Comparison of ENCODE assay signal across 8 mouse cellular contexts in the genomic region with DNA sequence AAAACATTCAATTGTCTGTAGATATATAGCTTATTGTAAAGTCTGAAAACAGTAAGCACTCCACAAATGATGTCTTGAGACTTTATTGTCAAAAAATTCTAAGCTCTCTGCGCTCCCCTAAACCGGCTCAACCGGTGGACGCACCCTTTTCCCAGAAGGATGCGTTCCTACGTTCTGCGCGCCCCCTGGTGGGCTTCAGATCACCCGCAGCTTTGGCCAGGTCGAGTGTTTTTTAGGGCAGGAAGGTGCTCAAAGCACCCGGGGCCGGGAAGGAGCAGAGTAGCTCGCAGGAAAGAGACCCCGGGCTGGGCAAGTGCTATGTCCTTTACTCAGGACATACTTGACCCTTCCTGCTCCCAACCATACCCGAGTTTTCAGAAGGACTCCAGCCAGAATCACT. TPM values are rescaled to one million over a fixed set of nuclear protein-coding genes. Genes with fewer than 3 reads are reported as not detected.
DNase-seq lines count a peak whose midpoint lies in the region; ATAC-seq and TF ChIP-seq lines count a peak whose summit lies in the region.

No protein-coding gene starts in this region.

- peak; percentile 64 for ATAC-seq in forebrain, postnatal 0 days
- ATAC-seq in lung, embryonic 14.5 days (ENCODE audit: insufficient read depth): peak; percentile 72
- ATAC-seq in neural tube, embryonic 15.5 days (ENCODE audit: low FRiP score): peak; percentile 48

- in situ Hi-C loops in ES-E14 (cut with MboI; ENCODE audit: low sequenced_read_pairs in 2 of 2, unreplicated experiment in 2 of 2): no loop called here

- H3K27me3 ChIP-seq in cerebellum, adult 2 months (ENCODE audit: control insufficient read depth, insufficient read depth, low read length): no peaks in the 10 kb centered on the region
- H3K27me3 ChIP-seq in forebrain, postnatal 0 days (ENCODE audit: insufficient read depth, low read length): no peaks in the 10 kb centered on the region; the same call in 1 of the 2 replicates
- H3K27me3 ChIP-seq in lung, embryonic 14.5 days (ENCODE audit: insufficient read depth, low read length): no peaks in the 10 kb centered on the region
- H3K27me3 ChIP-seq in neural tube, embryonic 15.5 days (replicated peaks): peaks cover 20% of the 10 kb centered on the region

- peaks cover 12% of the 10 kb centered on the region for H3K36me3 ChIP-seq in ES-E14 (ENCODE audit: control insufficient read depth, insufficient read depth, low read length, poor library complexity, severe bottlenecking)
- H3K36me3 ChIP-seq in forebrain, postnatal 0 days (ENCODE audit: insufficient read depth): no peaks in the 10 kb centered on the region
- no peaks in the 10 kb centered on the region for H3K36me3 ChIP-seq in lung, embryonic 14.5 days (ENCODE audit: insufficient read depth)
- H3K36me3 ChIP-seq in neural tube, embryonic 15.5 days: peaks cover 4% of the 10 kb centered on the region; the same call in 1 of the 2 replicates

- peak overlapping the region; percentile 75 to 86 for H3K4me3 ChIP-seq in ES-E14 (ENCODE audit: insufficient read depth in 1 of 2, low read depth in 1 of 2, low read length in 2 of 2, poor library complexity in 1 of 2, severe bottlenecking in 1 of 2)
- peak overlapping the region; percentile 58 for H3K4me3 ChIP-seq in cerebellum, adult 2 months (replicated peaks; ENCODE audit: insufficient read depth, low read depth, low read length)
- peak overlapping the region; percentile 69 for H3K4me3 ChIP-seq in forebrain, postnatal 0 days (ENCODE audit: low read depth, low read length)
- H3K4me3 ChIP-seq in lung, embryonic 14.5 days (ENCODE audit: low read depth, low read length): peak overlapping the region; percentile 54
- H3K4me3 ChIP-seq in neural tube, embryonic 15.5 days (replicated peaks): peak overlapping the region; percentile 72

- intact Hi-C loops in heart, postnatal 36 days (cut with DNase I): loop anchor here (1.0 kb wide), 1 partner anchor 15 kb away; no protein-coding TSS in a partner anchor

- peak; percentile 75 for TF ChIP-seq CTCF in cerebellum, adult 2 months (IDR thresholded peaks at IDR 0.05; ENCODE audit: borderline replicate concordance, insufficient read depth, low read depth, low read length)
- peak; percentile 89 for TF ChIP-seq CTCF in forebrain, postnatal 0 days (IDR thresholded peaks at IDR 0.05; ENCODE audit: low read depth)
- peak; percentile 94 for TF ChIP-seq CTCF in lung, embryonic 14.5 days (IDR thresholded peaks at IDR 0.05; ENCODE audit: low read depth)

- peak overlapping the region; percentile 89 for H3K9ac ChIP-seq in ES-E14 (ENCODE audit: insufficient read depth, low read depth, low read length, poor library complexity, severe bottlenecking)
- peak overlapping the region; percentile 85 for H3K9ac ChIP-seq in forebrain, postnatal 0 days
- peak overlapping the region; percentile 67 for H3K9ac ChIP-seq in lung, embryonic 14.5 days
- H3K9ac ChIP-seq in neural tube, embryonic 15.5 days (replicated peaks): peak overlapping the region; percentile 59

- no peak for TF ChIP-seq POLR2A in cerebellum, adult 2 months (IDR thresholded peaks at IDR 0.05; ENCODE audit: borderline replicate concordance, insufficient read depth, low read length)

- H3K4me2 ChIP-seq in forebrain, postnatal 0 days (ENCODE audit: low read depth): peak overlapping the region; percentile 92
- peak overlapping the region; percentile 98 for H3K4me2 ChIP-seq in lung, embryonic 14.5 days
- H3K4me2 ChIP-seq in neural tube, embryonic 15.5 days: peak overlapping the region; percentile 93

- WGBS in cerebellum, adult 2 months: 2% methylated on average over 15 of the region's 15 CpGs
- WGBS in forebrain, postnatal 0 days: 0% methylated on average over 15 of the region's 15 CpGs
- 0% methylated on average over 15 of the region's 15 CpGs for WGBS in lung, embryonic 14.5 days
- WGBS in neural tube, embryonic 15.5 days: under 1% methylated on average over 15 of the region's 15 CpGs

- H3K9me3 ChIP-seq in ES-E14 (ENCODE audit: control insufficient read depth, insufficient read depth, low read depth, low read length): no peaks in the 10 kb centered on the region
- no peaks in the 10 kb centered on the region for H3K9me3 ChIP-seq in forebrain, postnatal 0 days (ENCODE audit: low read length)
- H3K9me3 ChIP-seq in lung, embryonic 14.5 days (ENCODE audit: low read depth, low read length): no peaks in the 10 kb centered on the region
- no peaks in the 10 kb centered on the region for H3K9me3 ChIP-seq in neural tube, embryonic 15.5 days (replicated peaks)

- H3K27ac ChIP-seq in ES-E14 (ENCODE audit: insufficient read depth, low read depth, low read length, poor library complexity, severe bottlenecking): peak overlapping the region; percentile 91
- peak overlapping the region; percentile 21; the same call in 1 of the 2 replicates for H3K27ac ChIP-seq in cerebellum, adult 2 months (ENCODE audit: insufficient read depth, low read length)
- H3K27ac ChIP-seq in forebrain, postnatal 0 days (ENCODE audit: low read depth, low read length): peak overlapping the region; percentile 87
- peak overlapping the region; percentile 80 for H3K27ac ChIP-seq in lung, embryonic 14.5 days (ENCODE audit: low read depth)
- H3K27ac ChIP-seq in neural tube, embryonic 15.5 days (replicated peaks): peak overlapping the region; percentile 89

- no peak for DNase-seq in ES-E14 (ENCODE audit: low read depth, low spot score)
- DNase-seq in cerebellum, adult 2 months: peak; percentile 88 to 93
- peak; percentile 94 for DNase-seq in forebrain, postnatal 0 days
- peak; percentile 95 to 97 for DNase-seq in heart, postnatal 36 days
- peak; percentile 83 to 87 for DNase-seq in layer of hippocampus, adult 8-10 months (ENCODE audit: low spot score in 2 of 2)
- peak; percentile 98 for DNase-seq in lung, embryonic 14.5 days
- peak; percentile 87 for DNase-seq in testis, postnatal 14 days (ENCODE audit: low spot score)

- peaks cover 9 to 11% of the 10 kb centered on the region in 2 experiments for H3K4me1 ChIP-seq in ES-E14 (ENCODE audit: control insufficient read depth in 2 of 2, insufficient read depth in 2 of 2, low read length in 2 of 2, poor library complexity in 1 of 2)
- H3K4me1 ChIP-seq in cerebellum, adult 2 months (ENCODE audit: control insufficient read depth, insufficient read depth, low read length): peaks cover 5% of the 10 kb centered on the region; the same call in 1 of the 2 replicates
- H3K4me1 ChIP-seq in forebrain, postnatal 0 days (ENCODE audit: insufficient read depth): peaks cover 18% of the 10 kb centered on the region
- peaks cover 19% of the 10 kb centered on the region for H3K4me1 ChIP-seq in lung, embryonic 14.5 days (ENCODE audit: insufficient read depth)
- H3K4me1 ChIP-seq in neural tube, embryonic 15.5 days: peaks cover 41% of the 10 kb centered on the region

RNA-seq across cellular contexts. Expression of a gene that starts 0.6 kb away (rescaled TPM):
- 28.6 and 52.9 TPM in 2 replicates for total RNA-seq in ES-E14 (2012; rRNA removed)
- 14.1 and 14.2 TPM in 2 replicates for polyA plus RNA-seq in cerebellum, adult 2 months (2012; rRNA removed)
- 30.3 and 32.5 TPM in 2 replicates for total RNA-seq in forebrain, postnatal 0 days (2014; rRNA removed)
- polyA plus RNA-seq in forebrain, postnatal 0 days (2015; fragmentation: Nextera tagmentation; extraction: Ambion mirVana): 22.6 and 28.7 TPM in 2 replicates
- total RNA-seq in heart, postnatal 36 days (2021): 1 to 10 TPM; 2.7 to 2.9 TPM
- 10 to 100 TPM; 10.9 to 11.6 (median 11.3) TPM for total RNA-seq in layer of hippocampus, adult 8-10 months (2022)
- polyA plus RNA-seq in lung, embryonic 14.5 days (2014; fragmentation: Nextera tagmentation; extraction: Ambion mirVana): 15.2 and 18.0 TPM in 2 replicates
- 33.9 and 37.2 TPM in 2 replicates for polyA plus RNA-seq in neural tube, embryonic 15.5 days (2015; fragmentation: Nextera tagmentation; extraction: Ambion mirVana)

RNA-seq across cellular contexts. Expression of a gene that starts 11.3 kb away (rescaled TPM):
- total RNA-seq in ES-E14 (2012; rRNA removed): 53.8 and 57.6 TPM in 2 replicates
- 12.8 and 13.5 TPM in 2 replicates for polyA plus RNA-seq in cerebellum, adult 2 months (2012; rRNA removed)
- 21.9 and 22.2 TPM in 2 replicates for total RNA-seq in forebrain, postnatal 0 days (2014; rRNA removed)
- 10.1 and 15.9 TPM in 2 replicates for polyA plus RNA-seq in forebrain, postnatal 0 days (2015; fragmentation: Nextera tagmentation; extraction: Ambion mirVana)
- total RNA-seq in heart, postnatal 36 days (2021): 10 to 100 TPM; 14.9 to 26.9 TPM
- 10 to 100 TPM; 61.1 to 79.5 (median 75.6) TPM for total RNA-seq in layer of hippocampus, adult 8-10 months (2022)
- polyA plus RNA-seq in lung, embryonic 14.5 days (2014; fragmentation: Nextera tagmentation; extraction: Ambion mirVana): 12.8 and 15.4 TPM in 2 replicates
- polyA plus RNA-seq in neural tube, embryonic 15.5 days (2015; fragmentation: Nextera tagmentation; extraction: Ambion mirVana): 9.4 and 15.1 TPM in 2 replicates

RNA-seq across cellular contexts. Expression of a gene that starts 20.2 kb away (rescaled TPM):
- total RNA-seq in ES-E14 (2012; rRNA removed): 160 and 174 TPM in 2 replicates
- 58.7 and 61.5 TPM in 2 replicates for polyA plus RNA-seq in cerebellum, adult 2 months (2012; rRNA removed)
- 39.8 and 42.7 TPM in 2 replicates for total RNA-seq in forebrain, postnatal 0 days (2014; rRNA removed)
- 52.2 and 56.3 TPM in 2 replicates for polyA plus RNA-seq in forebrain, postnatal 0 days (2015; fragmentation: Nextera tagmentation; extraction: Ambion mirVana)
- total RNA-seq in heart, postnatal 36 days (2021): 10 to 100 TPM; 48.6 to 56.7 TPM
- total RNA-seq in layer of hippocampus, adult 8-10 months (2022): 10 to 100 TPM; 36.2 to 46.2 (median 41.2) TPM
- 117 and 121 TPM in 2 replicates for polyA plus RNA-seq in lung, embryonic 14.5 days (2014; fragmentation: Nextera tagmentation; extraction: Ambion mirVana)
- 55.0 and 81.5 TPM in 2 replicates for polyA plus RNA-seq in neural tube, embryonic 15.5 days (2015; fragmentation: Nextera tagmentation; extraction: Ambion mirVana)

RNA-seq across cellular contexts. Expression of a gene that starts 20.4 kb away (rescaled TPM):
- total RNA-seq in ES-E14 (2012; rRNA removed): 259 and 328 TPM in 2 replicates
- 345 and 351 TPM in 2 replicates for polyA plus RNA-seq in cerebellum, adult 2 months (2012; rRNA removed)
- 814 and 983 TPM in 2 replicates for total RNA-seq in forebrain, postnatal 0 days (2014; rRNA removed)
- polyA plus RNA-seq in forebrain, postnatal 0 days (2015; fragmentation: Nextera tagmentation; extraction: Ambion mirVana): 974 and 1,110 TPM in 2 replicates
- total RNA-seq in heart, postnatal 36 days (2021): 100 to 1,000 TPM; 633 to 676 TPM
- total RNA-seq in layer of hippocampus, adult 8-10 months (2022): 100 to 1,000 TPM; 328 to 367 (median 342) TPM
- polyA plus RNA-seq in lung, embryonic 14.5 days (2014; fragmentation: Nextera tagmentation; extraction: Ambion mirVana): 819 and 843 TPM in 2 replicates
- 930 and 1,070 TPM in 2 replicates for polyA plus RNA-seq in neural tube, embryonic 15.5 days (2015; fragmentation: Nextera tagmentation; extraction: Ambion mirVana)

RNA-seq across cellular contexts. Expression of a gene that starts 20.6 kb away (rescaled TPM):
- not detected in 2 replicates for total RNA-seq in ES-E14 (2012; rRNA removed)
- polyA plus RNA-seq in cerebellum, adult 2 months (2012; rRNA removed): not detected in 2 replicates
- total RNA-seq in forebrain, postnatal 0 days (2014; rRNA removed): not detected in 2 replicates
- not detected in 2 replicates for polyA plus RNA-seq in forebrain, postnatal 0 days (2015; fragmentation: Nextera tagmentation; extraction: Ambion mirVana)
- 1 to 10 TPM in 1 of 2 experiments, not detected in 1; 1.0 TPM for total RNA-seq in heart, postnatal 36 days (2021)
- total RNA-seq in layer of hippocampus, adult 8-10 months (2022): not detected
- polyA plus RNA-seq in lung, embryonic 14.5 days (2014; fragmentation: Nextera tagmentation; extraction: Ambion mirVana): not detected in 2 replicates
- polyA plus RNA-seq in neural tube, embryonic 15.5 days (2015; fragmentation: Nextera tagmentation; extraction: Ambion mirVana): not detected in 2 replicates

Comparison
In these comparisons a context has a peak if more than half of its experiments do, and no peak if none do; other contexts are left out.
1. H3K27ac ChIP-seq: peak in every context shown above with its lines; median percentile 91 in ES-E14; 89 in neural tube, embryonic 15.5 days; 87 in forebrain, postnatal 0 days; 80 in lung, embryonic 14.5 days; 21 in cerebellum, adult 2 months.